Mouse (Mus musculus): Measurements from ENCODE around the gene Ninj2.

DNA sequence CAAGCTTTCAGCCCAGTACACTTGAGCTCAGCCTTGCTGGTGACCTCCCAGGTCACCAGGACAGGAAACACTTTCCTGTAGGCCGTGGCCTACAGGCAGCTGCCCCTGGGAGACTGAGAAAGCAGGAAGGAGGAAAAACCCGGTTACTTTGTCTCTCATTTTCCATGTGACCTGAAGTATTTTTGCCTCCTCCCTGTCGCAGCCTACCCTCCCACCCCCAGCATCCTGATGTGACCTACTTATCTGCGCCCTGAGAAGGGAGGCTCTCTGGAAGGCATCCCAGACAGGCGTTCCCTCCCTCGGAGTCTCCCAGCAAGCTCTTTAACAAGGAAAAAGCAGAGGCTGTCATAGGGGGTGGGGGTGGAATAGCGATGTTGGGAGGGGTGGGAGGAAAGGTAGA lies 16.0 kb downstream of the Ninj2 start:
- TF ChIP-seq POLR2A (IDR thresholded peaks at IDR 0.05; ENCODE audit: borderline replicate concordance, extremely low read depth, low read depth, low read length) (no peak), CTCF (IDR thresholded peaks at IDR 0.05; ENCODE audit: insufficient read depth, low read length) (no peak)

Measured in lung, adult 2 months (tissue).